ENCODE assay signal across 15 mouse cellular contexts in genomic region chr17:44422865-44423264, GRCm38 (mm10).
"Had no signal": no experiment of that assay in that cellular context is flagged by ENCODE, and none has a peak within 500 bp of the region (broad histone marks: within the 10 kb centered on the region; RNA-seq: fewer than 3 reads in every experiment).

No protein-coding gene starts in this region.

- H3K4me3 ChIP-seq: lung, embryonic 15.5 days; megakaryocyte, embryonic 14.5 days; midbrain, embryonic 13.5 days; midbrain, embryonic 15.5 days; neural tube, embryonic 12.5 days had no signal

- H3K9ac ChIP-seq: lung, embryonic 15.5 days; midbrain, embryonic 13.5 days; midbrain, embryonic 15.5 days; neural tube, embryonic 12.5 days had no signal

- ATAC-seq: lung, postnatal 0 days; midbrain, embryonic 13.5 days; midbrain, embryonic 15.5 days had no signal

- H3K36me3 ChIP-seq: lung, embryonic 15.5 days; midbrain, embryonic 13.5 days; midbrain, embryonic 15.5 days; neural tube, embryonic 12.5 days had no signal

- H3K9me3 ChIP-seq: lung, embryonic 15.5 days; megakaryocyte, embryonic 14.5 days; midbrain, embryonic 13.5 days; midbrain, embryonic 15.5 days; neural tube, embryonic 12.5 days had no signal

- H3K27me3 ChIP-seq: lung, embryonic 15.5 days; midbrain, embryonic 13.5 days; midbrain, embryonic 15.5 days; neural tube, embryonic 12.5 days had no signal

- H3K4me1 ChIP-seq: lung, embryonic 15.5 days; midbrain, embryonic 13.5 days; midbrain, embryonic 15.5 days; neural tube, embryonic 12.5 days had no signal

- H3K4me2 ChIP-seq: lung, embryonic 15.5 days; midbrain, embryonic 11.5 days; midbrain, embryonic 13.5 days; midbrain, embryonic 15.5 days; neural tube, embryonic 12.5 days had no signal

- DNase-seq: lung, adult 2 months; lung, postnatal 14 days; lung, postnatal 36 days; right cerebral cortex, postnatal 14 days; thymus, adult 18-20 months; thymus, postnatal 14 days; thymus, postnatal 36 days had no signal

- H3K27ac ChIP-seq: lung, embryonic 15.5 days; macrophage; midbrain, embryonic 13.5 days; midbrain, embryonic 15.5 days; neural tube, embryonic 12.5 days had no signal
